Mouse (Mus musculus) liver, embryonic 14.5 days (tissue): Measurements from ENCODE around the gene Col2a1.

Experiments used
- CTCF ChIP-seq: IDR thresholded peaks from 2 replicates; pipeline ENCODE4 v1.5.1; 2016; ENCODE audit warnings: antibody characterized with exemption, low read depth, control low read depth
- EP300 ChIP-seq: IDR thresholded peaks from 2 replicates; pipeline ENCODE4 v1.6.1; 2016; ENCODE audit warnings: antibody characterized with exemption, low read depth

DNA sequence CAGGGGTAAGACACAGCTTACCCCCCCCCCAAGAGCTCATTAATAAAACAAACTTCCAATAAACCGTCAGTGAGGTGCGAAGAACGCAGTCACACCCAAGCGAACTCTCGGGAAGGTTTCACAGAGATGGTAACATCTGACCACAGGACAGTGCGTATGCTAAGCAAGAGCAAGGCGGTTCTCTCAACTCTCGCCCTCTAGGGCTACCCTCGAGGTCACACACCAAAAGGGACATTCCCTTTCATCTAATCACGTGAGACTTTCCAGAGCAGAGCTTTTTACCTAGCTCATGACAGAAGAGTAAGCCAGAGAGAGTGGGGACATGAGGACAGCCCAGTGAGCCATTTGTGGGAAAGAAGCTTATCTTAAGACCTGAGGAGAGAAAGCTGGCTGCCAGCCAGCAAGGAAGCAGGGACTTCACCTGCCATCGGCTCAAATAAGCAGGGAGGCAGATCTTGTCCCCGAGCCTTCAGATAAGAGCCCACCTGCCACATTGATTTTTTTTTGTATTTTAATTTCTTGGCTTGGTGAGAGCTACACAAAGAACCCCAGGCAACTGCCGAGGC lies 75.2 kb downstream of the Col2a1 start:
- TF ChIP-seq CTCF (no peak), EP300 (no peak)
